Mouse (Mus musculus): ENCODE data around the gene Pepd. TPM values are rescaled to one million over a fixed set of nuclear protein-coding genes. Genes with fewer than 3 reads are reported as not detected.

Pepd gene
- total RNA-seq, 2 experiments from 2014 or later, result 56.6 to 58.9 TPM

DNA sequence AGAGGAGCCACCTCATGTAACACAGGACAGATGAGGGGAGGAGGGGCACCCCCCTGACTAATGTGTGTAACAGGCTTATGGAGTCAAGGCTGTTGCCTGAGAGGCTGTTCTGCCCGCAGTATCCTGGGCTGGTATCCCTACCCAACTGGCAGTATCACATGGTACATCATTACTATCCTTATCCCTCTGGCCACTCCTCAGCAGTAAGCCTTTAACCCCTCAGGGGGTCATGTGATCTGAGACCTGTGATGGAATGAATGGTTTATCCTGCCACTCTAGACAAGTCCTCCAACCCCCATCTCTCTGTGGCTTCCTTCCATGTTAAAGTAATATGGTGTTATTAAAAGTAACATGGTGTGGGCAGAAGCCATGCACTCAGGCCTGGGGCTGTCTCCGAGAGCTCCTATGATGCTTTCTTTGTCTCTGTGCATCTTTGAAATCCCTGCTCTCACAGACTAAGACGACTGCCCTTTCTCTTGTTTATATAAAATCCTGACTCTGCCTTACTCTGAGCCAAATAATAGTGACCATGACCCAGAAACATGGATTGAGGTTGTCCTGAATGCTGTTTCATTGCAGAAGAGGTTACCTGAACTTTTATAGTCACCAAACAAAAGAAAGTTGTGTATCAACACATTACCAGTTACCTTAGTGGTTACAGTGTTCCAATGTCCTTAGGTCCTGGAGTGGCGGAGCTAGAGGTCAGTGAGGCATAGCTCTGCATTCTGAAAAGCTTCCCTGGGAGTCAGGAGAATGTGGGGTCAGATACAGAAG lies 71.7 kb downstream of the Pepd start:
- DNase-seq, result no peak

DNA sequence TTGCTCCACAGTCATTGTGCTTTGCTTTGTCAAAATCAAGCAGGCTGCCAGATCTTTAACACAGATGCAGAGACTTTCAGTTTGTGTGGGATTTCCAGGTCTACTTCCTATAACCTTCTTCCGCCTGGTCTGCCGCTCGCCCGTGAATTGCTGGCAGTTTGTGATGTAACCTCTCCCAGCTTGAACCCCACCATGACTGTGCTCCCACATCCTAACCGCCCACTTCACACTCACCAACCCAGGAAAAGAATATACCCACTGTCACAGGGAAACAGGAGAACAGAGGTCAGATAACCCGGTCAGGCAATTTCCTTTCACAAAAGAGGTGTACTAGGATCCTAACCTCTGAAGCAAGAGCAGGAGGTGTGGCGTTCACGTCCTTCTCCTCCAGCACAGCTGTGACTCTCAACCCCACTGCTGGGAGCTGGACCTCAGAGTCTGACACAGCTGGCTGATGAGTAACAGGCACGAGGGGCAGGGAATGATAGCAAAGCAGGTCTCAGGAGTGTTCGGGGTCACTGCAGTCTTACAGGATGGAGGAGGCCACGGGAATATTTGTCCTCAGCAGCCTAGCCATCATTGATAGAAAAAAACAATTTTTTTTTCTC lies 72.5 kb downstream of the Pepd start:
- no peak for DNase-seq

DNA sequence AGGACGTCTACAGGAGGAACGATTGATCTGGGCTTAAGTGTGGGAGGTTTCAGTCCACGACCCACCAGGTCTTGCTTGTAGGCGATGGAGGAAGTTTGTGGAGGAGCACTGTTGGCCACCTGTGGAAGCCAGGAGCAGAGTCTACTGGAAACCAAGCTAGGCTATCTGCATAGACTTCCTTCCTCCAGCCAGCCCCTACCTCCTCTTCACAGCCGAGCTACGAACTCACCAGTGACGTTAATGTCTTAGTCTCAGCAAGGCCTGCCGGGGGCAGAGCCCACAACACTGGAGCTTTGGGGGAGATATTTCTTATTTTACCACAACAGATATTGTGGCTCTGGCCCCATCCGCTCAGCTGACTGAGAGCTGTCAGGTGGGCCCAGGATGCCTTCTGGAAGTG lies 73.0 kb downstream of the Pepd start:
- no peak for DNase-seq

DNA sequence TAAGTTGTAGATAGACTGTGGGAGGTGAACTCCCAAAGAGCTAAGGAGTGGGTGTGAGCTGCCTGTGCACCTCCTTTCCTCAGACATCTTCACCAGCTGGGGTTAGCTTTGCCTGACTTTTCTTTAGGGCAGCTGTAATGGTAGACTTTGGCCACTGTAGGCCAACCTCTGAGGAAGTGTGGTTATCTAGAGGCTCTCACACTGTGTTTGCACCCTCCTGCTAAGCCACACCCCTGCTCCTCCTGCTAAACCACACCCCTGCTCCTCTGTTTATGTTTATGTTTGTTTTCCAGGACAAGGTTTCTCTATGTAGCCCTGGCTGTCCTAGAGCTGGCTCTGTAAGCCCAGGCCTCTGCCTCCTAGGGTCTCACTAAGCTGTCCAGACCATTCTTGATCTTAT lies 73.5 kb downstream of the Pepd start:
- DNase-seq, result no peak

DNA sequence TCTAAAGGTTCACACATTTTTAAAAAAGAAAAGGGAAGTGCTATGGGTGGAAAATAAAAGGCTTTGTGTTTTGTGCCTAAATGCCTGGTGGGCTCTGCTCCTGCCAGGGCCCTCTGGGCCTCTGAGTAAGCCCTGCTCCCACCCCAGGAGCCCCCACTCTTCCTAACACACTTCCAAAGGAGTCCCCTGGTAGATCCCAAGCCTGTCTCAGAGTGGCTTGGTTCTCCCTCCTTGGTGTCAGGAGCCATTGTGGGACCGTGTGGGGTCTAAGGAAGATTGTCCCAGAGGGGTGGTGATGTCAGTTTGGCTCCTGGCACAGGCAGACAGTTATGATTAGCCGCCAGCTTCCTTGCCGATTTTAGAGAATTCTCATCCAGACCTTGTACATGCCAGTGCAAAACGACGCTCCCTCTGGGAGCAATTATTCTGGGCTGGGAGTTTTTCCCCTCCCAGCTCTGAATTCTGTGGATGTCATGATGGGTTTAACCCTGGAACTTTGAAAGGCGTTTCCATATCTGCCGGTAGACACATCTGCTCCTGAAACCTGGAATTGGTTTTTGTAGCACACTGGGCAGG lies 74.5 kb downstream of the Pepd start:
- DNase-seq, result no peak

DNA sequence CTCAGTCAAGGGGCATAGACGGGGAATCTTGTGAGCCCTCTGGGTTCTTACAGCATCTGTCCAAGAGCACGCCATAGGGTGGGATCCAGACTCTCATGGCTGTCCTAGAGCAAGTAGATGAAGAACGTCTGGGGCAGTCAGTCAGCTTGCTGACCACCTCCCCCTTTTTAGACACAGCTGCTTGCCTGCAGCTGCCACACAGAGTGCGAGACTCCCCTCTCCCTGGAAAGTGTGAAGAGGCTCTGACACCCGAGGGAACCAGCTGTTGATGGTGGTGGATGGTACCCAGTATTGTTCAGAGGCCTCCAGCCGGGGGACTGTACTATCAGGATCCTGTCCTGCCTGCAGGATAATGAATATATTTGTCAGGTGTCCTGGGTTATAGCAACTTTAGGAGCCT lies 75.1 kb downstream of the Pepd start:
- DNase-seq, result no peak

DNA sequence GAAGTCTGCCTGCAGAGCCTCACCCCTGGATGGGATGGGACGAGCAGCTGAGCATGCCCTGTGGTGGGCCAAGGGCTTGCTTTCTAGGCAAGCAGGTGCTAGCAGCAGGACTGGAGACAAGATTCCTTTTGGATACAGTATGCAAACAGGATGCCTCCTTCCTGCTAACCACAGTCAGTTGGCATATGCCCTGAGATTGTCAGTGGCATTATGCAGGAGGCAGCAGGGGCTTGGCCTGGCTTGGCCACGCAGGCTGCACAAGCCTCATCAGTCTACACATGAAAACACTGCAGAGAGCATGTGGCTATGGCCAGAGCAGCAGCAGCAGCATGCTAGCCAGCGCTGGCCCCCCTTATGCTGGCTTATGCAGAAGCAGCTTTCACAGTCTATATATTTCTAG lies 76.3 kb downstream of the Pepd start:
- no peak for DNase-seq

GRCm38 (mm10) chr7:34991731-34992246 lies 79.6 kb downstream of the Pepd start:
- DNase-seq, result no peak

DNA sequence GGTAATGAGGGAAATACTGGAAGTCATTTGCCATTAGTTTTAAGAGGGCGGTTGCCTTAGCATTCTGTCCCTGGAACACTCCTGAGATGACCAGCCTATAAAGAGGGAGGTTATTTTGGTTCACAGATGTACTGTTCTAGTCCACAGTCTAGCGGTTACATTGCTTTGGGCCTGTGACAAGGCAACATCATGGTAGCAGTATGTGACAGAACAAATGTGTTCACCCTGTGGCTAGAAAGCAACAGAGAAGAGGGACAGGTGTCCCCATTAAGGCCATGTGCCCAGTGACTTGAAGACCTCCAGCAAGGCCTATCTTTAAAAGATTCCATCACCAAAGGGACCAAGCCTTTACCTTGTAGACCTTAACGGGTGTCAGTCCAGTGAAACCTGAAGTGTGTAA lies 80.6 kb downstream of the Pepd start:
- no peak for DNase-seq

- no peak for DNase-seq
Measured at GRCm38 (mm10) chr7:34995872-34996662, 83.9 kb downstream of the Pepd start.

GRCm38 (mm10) chr7:35000839-35001238 lies 88.7 kb downstream of the Pepd start:
- peak; percentile 72 for DNase-seq

- DNase-seq, result no peak
Measured at GRCm38 (mm10) chr7:35003171-35003737, 91.1 kb downstream of the Pepd start.

GRCm38 (mm10) chr7:35006661-35007060 lies 94.5 kb downstream of the Pepd start:
- DNase-seq, result no peak

GRCm38 (mm10) chr7:35013228-35013627 lies 101.0 kb downstream of the Pepd start:
- no peak for DNase-seq

GRCm38 (mm10) chr7:35015252-35015651 lies 103.1 kb downstream of the Pepd start:
- no peak for DNase-seq

GRCm38 (mm10) chr7:35021365-35021764 lies 109.2 kb downstream of the Pepd start:
- no peak for DNase-seq

DNA sequence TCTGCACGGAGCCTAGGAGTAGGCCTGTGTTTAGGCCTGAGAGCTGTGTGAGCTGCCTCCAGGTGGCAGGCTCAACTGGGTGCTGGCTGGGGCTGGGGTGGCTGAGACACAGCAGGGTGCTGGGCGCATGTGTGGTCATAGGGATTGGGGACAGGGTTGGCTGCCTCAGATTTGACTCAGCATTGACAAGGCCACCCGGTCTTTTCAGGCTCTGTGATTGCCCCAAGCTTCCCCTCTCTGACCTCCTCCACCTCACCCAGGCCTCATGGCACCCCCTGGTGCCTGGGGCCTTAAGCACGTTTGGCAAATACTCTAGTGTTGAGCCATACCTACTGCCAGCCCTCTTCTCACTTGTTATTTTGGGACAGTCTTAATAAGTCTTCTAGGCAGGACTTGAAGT lies 111.1 kb downstream of the Pepd start:
- DNase-seq, result peak; percentile 28

- no peak for DNase-seq
Measured at GRCm38 (mm10) chr7:35024426-35024825, 112.2 kb downstream of the Pepd start.

- DNase-seq, result peak; percentile 88
Measured at GRCm38 (mm10) chr7:35025409-35026275, 113.5 kb downstream of the Pepd start.

GRCm38 (mm10) chr7:35026276-35026630 lies 114.1 kb downstream of the Pepd start:
- no peak for DNase-seq

GRCm38 (mm10) chr7:35026838-35027291 lies 114.7 kb downstream of the Pepd start:
- DNase-seq, result peak; percentile 75
